Mouse (Mus musculus) cerebral cortex, adult 2 months (tissue): ENCODE results near the gene Ephb1.

Experiments
- WGBS: fragments of 180-500 bp; shearing (Covaris S2); methylation state at CpG from one replicate; pipeline ENCODE4 v1.1.7; 2018; 5-methylcytosine and 5-hydroxymethylcytosine counted together

The Ephb1 gene

DNA sequence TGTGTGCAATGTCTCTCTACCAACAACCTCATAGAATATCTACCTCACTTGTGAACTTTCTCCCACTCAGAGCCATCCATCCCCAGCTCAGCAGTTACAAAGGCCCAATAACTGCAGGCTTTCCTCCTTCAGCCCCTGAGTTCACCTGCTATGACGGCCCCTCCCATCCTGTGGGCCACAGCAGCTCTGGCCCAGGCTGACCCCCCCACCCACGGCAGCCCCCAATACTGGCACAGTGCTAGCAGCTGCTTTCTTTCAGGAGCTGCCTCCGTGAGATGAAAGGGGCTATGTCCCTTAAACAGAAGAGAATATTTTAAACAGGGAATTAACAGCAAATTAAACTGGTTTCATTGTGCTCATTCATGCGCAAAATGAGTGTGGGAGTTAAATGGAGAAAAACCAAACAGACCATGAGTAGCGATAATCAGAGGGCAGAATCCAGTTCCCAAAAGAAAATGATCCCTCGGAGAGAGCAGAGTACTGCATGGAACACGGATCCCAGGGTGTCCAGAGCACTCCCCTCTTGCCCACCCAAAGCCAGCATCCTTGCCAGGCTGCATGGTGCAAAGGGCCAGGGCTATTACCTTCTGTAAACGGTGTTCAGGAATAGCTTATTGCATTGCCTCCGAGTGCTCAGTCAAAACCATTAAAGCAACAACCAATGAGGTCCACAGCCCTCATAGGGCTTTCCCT, 105.2 kb downstream of the Ephb1 start:
- 53% methylated on average over 9 of the region's 9 CpGs for WGBS

GRCm38 (mm10) chr9:102245551-102245950, 108.9 kb downstream of the Ephb1 start:
- 86% methylated on average over 7 of the region's 7 CpGs for WGBS

DNA sequence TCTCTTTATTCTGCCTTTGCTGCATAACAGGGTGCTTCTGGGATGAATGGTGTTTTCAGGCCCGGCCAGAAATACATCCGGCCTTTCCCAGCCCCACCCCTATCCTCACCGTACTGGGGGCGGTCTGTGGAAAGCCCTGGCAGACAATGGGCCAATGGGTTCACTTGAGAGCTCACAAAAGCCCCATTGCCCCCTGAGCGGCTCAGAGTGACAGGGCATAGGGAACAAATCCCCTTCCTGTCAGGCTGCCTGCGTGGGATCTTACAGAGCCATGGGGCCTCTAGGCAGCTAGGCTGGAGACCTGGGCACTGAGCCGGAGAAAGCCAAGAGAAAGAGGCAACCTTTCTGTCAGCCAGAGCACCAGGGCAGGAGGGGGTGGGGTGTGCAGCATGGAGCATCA, 111.2 kb downstream of the Ephb1 start:
- 47% methylated on average over 7 of the region's 7 CpGs for WGBS

GRCm38 (mm10) chr9:102241546-102241945, 112.9 kb downstream of the Ephb1 start:
- WGBS: 83% methylated on average over 2 of the region's 2 CpGs

GRCm38 (mm10) chr9:102240215-102240614, 114.3 kb downstream of the Ephb1 start:
- 86% methylated on average over 4 of the region's 4 CpGs for WGBS

GRCm38 (mm10) chr9:102235444-102235951, 119.0 kb downstream of the Ephb1 start:
- WGBS: 65% methylated on average over 4 of the region's 4 CpGs

- 55% methylated on average over 6 of the region's 6 CpGs for WGBS
These were observed 123.2 kb downstream of the Ephb1 start for GRCm38 (mm10) chr9:102231248-102231647.

DNA sequence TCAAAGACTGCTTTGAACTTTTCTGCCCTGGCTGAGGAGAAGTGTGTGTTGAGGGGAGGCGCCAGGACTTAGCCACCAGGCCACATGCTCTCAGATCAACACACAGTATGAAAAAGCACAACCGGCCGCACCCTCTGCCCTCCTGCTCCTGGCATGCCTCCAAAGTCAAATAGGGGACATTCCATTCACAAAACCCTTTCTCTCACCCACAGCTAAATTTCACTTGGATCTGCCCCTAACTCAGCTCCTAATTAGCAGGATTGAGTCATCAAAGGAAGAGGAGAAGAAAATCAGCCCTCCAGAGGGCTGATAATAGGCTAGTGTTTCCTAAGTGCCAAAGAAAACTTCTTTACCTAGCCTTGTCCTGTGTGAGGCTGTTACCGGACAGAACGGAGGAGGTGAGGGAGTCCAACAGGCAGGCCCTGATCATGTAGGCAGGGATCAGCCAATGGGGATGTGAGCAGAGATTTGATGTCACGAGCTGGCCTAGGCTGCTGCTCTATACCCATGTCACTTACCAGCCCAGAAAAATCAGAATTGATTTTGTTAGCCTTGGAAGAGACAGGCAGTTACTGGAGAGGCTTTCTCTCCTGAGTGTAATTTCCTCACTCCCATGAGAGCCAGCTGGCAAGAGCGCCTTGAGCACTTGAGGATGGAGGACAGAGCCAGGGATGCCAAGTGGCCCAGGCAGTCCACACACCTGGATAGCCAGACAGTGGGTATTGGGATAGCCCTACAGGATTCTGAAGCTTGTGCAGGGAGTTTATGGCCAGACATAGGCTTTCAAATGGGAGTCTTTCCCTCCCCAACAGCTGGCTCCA, 137.5 kb downstream of the Ephb1 start:
- 67% methylated on average over 7 of the region's 7 CpGs for WGBS

- WGBS: 32% methylated on average over 1 of the region's 1 CpGs
These were observed 142.5 kb downstream of the Ephb1 start for GRCm38 (mm10) chr9:102212036-102212383.

DNA sequence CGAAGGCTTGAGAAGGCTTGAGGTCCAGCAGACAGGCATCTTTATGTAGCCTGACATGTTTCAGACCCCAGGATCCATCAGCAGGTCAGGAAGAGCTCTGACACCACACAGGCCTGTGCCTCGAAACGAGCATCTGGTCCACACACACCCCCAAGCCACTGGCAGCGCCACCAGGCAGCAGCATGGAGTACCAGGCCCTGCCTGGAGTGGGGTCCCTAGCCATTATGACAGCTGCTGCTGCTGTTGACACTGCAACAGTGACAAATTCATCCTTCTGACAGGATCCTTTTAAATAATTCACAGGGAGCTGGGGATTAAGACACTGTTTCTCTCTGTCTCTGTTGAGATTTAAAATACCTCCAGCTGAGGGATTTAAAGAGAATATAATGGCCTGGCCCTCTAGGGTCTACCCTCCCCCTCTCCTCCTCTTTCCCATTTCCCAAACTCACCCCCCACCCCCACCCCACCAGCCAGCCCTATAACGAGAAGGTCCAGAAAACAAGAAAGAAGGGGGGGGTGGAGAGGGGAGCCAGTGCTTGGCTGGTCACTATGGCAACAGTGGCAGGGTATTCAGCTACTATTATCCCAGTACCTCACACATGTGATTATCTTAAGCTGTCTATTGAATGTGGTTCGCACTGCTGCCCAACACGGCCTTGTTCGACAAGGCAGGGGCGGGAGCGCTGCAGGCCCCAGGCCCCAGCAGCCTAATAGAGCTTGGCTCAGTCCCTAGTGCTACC, 143.0 kb downstream of the Ephb1 start:
- WGBS: 48% methylated on average over 10 of the region's 10 CpGs

- 71% methylated on average over 3 of the region's 3 CpGs for WGBS
These were observed 149.0 kb downstream of the Ephb1 start for GRCm38 (mm10) chr9:102205518-102205917.

- WGBS: 67% methylated on average over 5 of the region's 5 CpGs
These were observed 152.6 kb downstream of the Ephb1 start for GRCm38 (mm10) chr9:102201867-102202266.

DNA sequence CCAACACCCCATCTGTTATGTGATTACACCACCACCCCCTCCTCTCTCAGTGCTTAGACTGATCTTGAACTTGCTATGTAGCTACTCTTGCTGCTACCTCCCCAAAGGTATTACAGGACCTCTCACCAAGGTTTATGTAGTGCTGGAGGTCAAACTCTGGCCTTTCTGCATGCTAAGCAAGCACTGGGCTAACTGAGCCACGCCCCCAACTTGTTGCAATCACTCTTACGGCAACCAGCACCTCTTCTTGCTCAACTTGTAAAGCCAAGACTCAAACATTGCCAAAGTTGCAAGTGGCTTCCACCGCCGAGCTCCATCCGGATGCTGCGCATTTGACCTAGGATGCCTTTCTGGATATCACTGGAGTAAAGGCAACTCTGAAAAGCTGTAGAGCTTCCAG, 157.6 kb downstream of the Ephb1 start:
- 91% methylated on average over 6 of the region's 6 CpGs for WGBS

GRCm38 (mm10) chr9:102194063-102194462, 160.4 kb downstream of the Ephb1 start:
- 69% methylated on average over 4 of the region's 4 CpGs for WGBS

DNA sequence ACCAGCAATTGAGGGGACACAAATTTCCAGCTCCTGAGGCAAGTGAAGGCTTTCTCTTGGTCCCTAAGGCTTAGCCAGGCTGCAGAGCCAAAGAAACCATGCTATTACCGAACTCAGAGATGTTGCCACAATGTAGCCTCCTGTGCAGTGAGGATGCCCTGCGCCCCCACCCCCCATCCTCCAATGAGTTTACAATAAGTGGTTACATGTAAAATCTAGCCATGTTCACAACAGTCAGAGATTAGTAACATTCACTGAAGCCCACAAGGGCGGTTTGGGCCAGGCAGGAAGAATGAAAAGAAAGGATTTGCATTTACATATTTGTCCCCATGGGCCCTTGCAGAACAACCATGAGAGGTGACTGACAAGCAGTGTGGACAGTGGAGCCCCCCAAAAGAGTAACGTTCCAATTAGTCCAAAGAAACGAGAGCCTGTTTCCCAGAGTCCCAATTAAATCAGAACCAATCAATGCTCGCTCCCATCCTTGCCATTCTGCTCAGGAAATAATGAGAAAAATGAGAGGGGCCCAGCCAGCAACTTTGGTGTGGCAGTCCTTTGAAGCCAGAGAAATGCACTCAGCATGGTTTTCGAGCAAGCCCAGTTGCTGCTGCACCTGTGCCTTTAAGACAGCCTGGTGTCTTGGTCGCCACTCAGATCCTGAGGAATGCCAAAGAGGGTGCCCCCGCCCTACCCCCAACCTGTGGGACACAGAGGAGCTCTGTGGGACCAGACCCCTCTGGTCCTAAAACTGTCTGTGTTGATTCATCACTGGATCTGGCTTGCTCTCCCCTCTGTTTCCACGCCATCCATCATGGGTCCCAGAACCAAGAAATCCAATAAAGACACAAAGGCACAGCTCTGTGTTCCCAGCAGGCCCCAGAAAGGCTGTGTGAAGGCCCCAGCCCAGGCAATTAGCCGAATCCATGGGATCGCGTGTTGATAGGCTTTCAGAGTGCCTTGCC, 161.5 kb downstream of the Ephb1 start:
- 72% methylated on average over 13 of the region's 13 CpGs for WGBS

- 77% methylated on average over 9 of the region's 9 CpGs for WGBS
These were observed 164.4 kb downstream of the Ephb1 start for GRCm38 (mm10) chr9:102190058-102190457.

DNA sequence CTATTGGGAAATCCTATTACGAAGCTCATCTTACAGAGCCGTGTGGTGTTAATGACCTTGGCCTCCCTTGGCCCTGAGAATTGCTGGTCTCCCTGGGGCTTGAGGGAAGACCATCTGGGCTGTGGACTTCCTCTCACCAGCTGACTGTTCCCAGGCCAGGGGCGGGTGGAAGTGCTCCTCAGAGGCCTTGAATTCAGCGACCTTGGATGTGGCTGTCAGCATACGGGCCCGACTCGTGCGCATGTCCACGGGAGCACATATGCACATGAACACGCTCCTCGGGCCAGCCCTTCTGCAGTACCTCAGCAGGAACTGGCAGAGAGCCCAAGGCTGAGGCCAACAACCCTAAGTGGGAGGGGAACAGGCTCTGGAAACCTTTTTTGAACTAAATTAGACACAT, 165.1 kb downstream of the Ephb1 start:
- 60% methylated on average over 11 of the region's 11 CpGs for WGBS

- 74% methylated on average over 22 of the region's 22 CpGs for WGBS
These were observed 170.7 kb downstream of the Ephb1 start for GRCm38 (mm10) chr9:102183663-102184274.

- WGBS: 36% methylated on average over 10 of the region's 10 CpGs
These were observed 172.5 kb downstream of the Ephb1 start for GRCm38 (mm10) chr9:102181810-102182490.

- WGBS: 39% methylated on average over 3 of the region's 3 CpGs
These were observed 173.2 kb downstream of the Ephb1 start for GRCm38 (mm10) chr9:102181276-102181675.
